Mouse (Mus musculus): ENCODE results near the gene Msh3. TPM values are rescaled to one million over a fixed set of nuclear protein-coding genes. Genes with fewer than 3 reads are reported as not detected.

The Msh3 gene
- polyA plus RNA-seq, 1 experiment from 2014 or later, result 12.6 TPM

- no peak overlapping the region for H3K9ac ChIP-seq
- H3K9me3 ChIP-seq, result no peaks in the 10 kb centered on the region
- no peaks in the 10 kb centered on the region for H3K27me3 ChIP-seq (replicated peaks)
- H3K4me2 ChIP-seq, result no peak overlapping the region
- no peak overlapping the region for H3K27ac ChIP-seq (replicated peaks)
- no peak for ATAC-seq (ENCODE audit: extremely low read depth, insufficient number of reproducible peaks, low FRiP score, low TSS enrichment)
- peaks cover 21% of the 10 kb centered on the region for H3K36me3 ChIP-seq
- no peak overlapping the region for H3K4me3 ChIP-seq
- H3K4me1 ChIP-seq, result peaks cover 9% of the 10 kb centered on the region
Measured at GRCm38 (mm10) chr13:92252331-92252730, 102.5 kb downstream of the Msh3 start.

- H3K27ac ChIP-seq (replicated peaks), result no peak overlapping the region
- WGBS, result 78% methylated on average over 2 of the region's 2 CpGs
- no peaks in the 10 kb centered on the region for H3K4me1 ChIP-seq
- H3K4me3 ChIP-seq, result no peak overlapping the region
- no peaks in the 10 kb centered on the region for H3K27me3 ChIP-seq (replicated peaks)
- ATAC-seq (ENCODE audit: extremely low read depth, insufficient number of reproducible peaks, low FRiP score, low TSS enrichment), result no peak
- no peaks in the 10 kb centered on the region for H3K9me3 ChIP-seq
- peaks cover 15% of the 10 kb centered on the region for H3K36me3 ChIP-seq
- no peak overlapping the region for H3K4me2 ChIP-seq
- H3K9ac ChIP-seq, result no peak overlapping the region
Measured at GRCm38 (mm10) chr13:92247576-92247975, 107.2 kb downstream of the Msh3 start.

- Histone ChIP-seq H3K4me2 (no peak overlapping the region), H3K9me3 (no peaks in the 10 kb centered on the region), H3K4me3 (no peak overlapping the region), H3K27me3 (replicated peaks) (no peaks in the 10 kb centered on the region), H3K27ac (replicated peaks) (no peak overlapping the region), H3K4me1 (no peaks in the 10 kb centered on the region), H3K36me3 (peaks cover 15% of the 10 kb centered on the region), H3K9ac (no peak overlapping the region)
- WGBS, result 90% methylated on average over 5 of the region's 5 CpGs
- no peak for ATAC-seq (ENCODE audit: extremely low read depth, insufficient number of reproducible peaks, low FRiP score, low TSS enrichment)
Measured at GRCm38 (mm10) chr13:92246966-92247365, 107.8 kb downstream of the Msh3 start.

- Histone ChIP-seq H3K4me1 (peaks cover 6% of the 10 kb centered on the region; the same call in 1 of the 2 replicates), H3K36me3 (peaks cover 11% of the 10 kb centered on the region), H3K4me3 (no peak overlapping the region), H3K4me2 (no peak overlapping the region), H3K9me3 (no peaks in the 10 kb centered on the region), H3K27ac (replicated peaks) (no peak overlapping the region), H3K9ac (no peak overlapping the region), H3K27me3 (replicated peaks) (no peaks in the 10 kb centered on the region)
- 87% methylated on average over 2 of the region's 2 CpGs for WGBS
- ATAC-seq (ENCODE audit: extremely low read depth, insufficient number of reproducible peaks, low FRiP score, low TSS enrichment), result no peak
Measured at GRCm38 (mm10) chr13:92244731-92245130, 110.1 kb downstream of the Msh3 start.

- Histone ChIP-seq H3K27me3 (replicated peaks) (no peaks in the 10 kb centered on the region), H3K4me1 (peaks cover 6% of the 10 kb centered on the region; the same call in 1 of the 2 replicates), H3K9me3 (no peaks in the 10 kb centered on the region), H3K36me3 (peaks cover 20% of the 10 kb centered on the region), H3K4me3 (no peak overlapping the region), H3K27ac (replicated peaks) (no peak overlapping the region), H3K9ac (no peak overlapping the region), H3K4me2 (no peak overlapping the region)
- WGBS, result 61% methylated on average over 4 of the region's 4 CpGs
- no peak for ATAC-seq (ENCODE audit: extremely low read depth, insufficient number of reproducible peaks, low FRiP score, low TSS enrichment)
Measured at GRCm38 (mm10) chr13:92241426-92241825, 113.4 kb downstream of the Msh3 start.

- peaks cover 38% of the 10 kb centered on the region for H3K36me3 ChIP-seq
- no peak overlapping the region for H3K9ac ChIP-seq
- H3K4me1 ChIP-seq, result peaks cover 6% of the 10 kb centered on the region; the same call in 1 of the 2 replicates
- H3K27ac ChIP-seq (replicated peaks), result no peak overlapping the region
- no peak overlapping the region for H3K4me2 ChIP-seq
- H3K27me3 ChIP-seq (replicated peaks), result no peaks in the 10 kb centered on the region
- H3K4me3 ChIP-seq, result no peak overlapping the region
- ATAC-seq (ENCODE audit: extremely low read depth, insufficient number of reproducible peaks, low FRiP score, low TSS enrichment), result no peak
- 84% methylated on average over 3 of the region's 3 CpGs for WGBS
- H3K9me3 ChIP-seq, result no peaks in the 10 kb centered on the region
Measured at GRCm38 (mm10) chr13:92237887-92238286, 116.9 kb downstream of the Msh3 start.

GRCm38 (mm10) chr13:92237016-92237415 lies 117.8 kb downstream of the Msh3 start:
- no peak overlapping the region for H3K27ac ChIP-seq (replicated peaks)
- H3K36me3 ChIP-seq, result peaks cover 38% of the 10 kb centered on the region
- peaks cover 6% of the 10 kb centered on the region; the same call in 1 of the 2 replicates for H3K4me1 ChIP-seq
- ATAC-seq (ENCODE audit: extremely low read depth, insufficient number of reproducible peaks, low FRiP score, low TSS enrichment), result no peak
- no peak overlapping the region for H3K9ac ChIP-seq
- H3K9me3 ChIP-seq, result no peaks in the 10 kb centered on the region
- no peaks in the 10 kb centered on the region for H3K27me3 ChIP-seq (replicated peaks)
- no peak overlapping the region for H3K4me2 ChIP-seq
- H3K4me3 ChIP-seq, result no peak overlapping the region
- 75% methylated on average over 4 of the region's 4 CpGs for WGBS

- Histone ChIP-seq H3K4me3 (no peak overlapping the region), H3K4me1 (no peaks in the 10 kb centered on the region), H3K9me3 (no peaks in the 10 kb centered on the region), H3K27ac (replicated peaks) (no peak overlapping the region), H3K36me3 (peaks cover 23% of the 10 kb centered on the region), H3K9ac (no peak overlapping the region), H3K4me2 (no peak overlapping the region), H3K27me3 (replicated peaks) (no peaks in the 10 kb centered on the region)
- no peak for ATAC-seq (ENCODE audit: extremely low read depth, insufficient number of reproducible peaks, low FRiP score, low TSS enrichment)
- 80% methylated on average over 9 of the region's 9 CpGs for WGBS
Measured at GRCm38 (mm10) chr13:92232076-92232938, 122.5 kb downstream of the Msh3 start.

GRCm38 (mm10) chr13:92228037-92228436 lies 126.8 kb downstream of the Msh3 start:
- Histone ChIP-seq H3K9ac (no peak overlapping the region), H3K4me2 (no peak overlapping the region), H3K9me3 (no peaks in the 10 kb centered on the region), H3K27me3 (replicated peaks) (no peaks in the 10 kb centered on the region), H3K36me3 (no peaks in the 10 kb centered on the region), H3K27ac (replicated peaks) (no peak overlapping the region), H3K4me1 (no peaks in the 10 kb centered on the region), H3K4me3 (no peak overlapping the region)
- 71% methylated on average over 1 of the region's 1 CpGs for WGBS
- no peak for ATAC-seq (ENCODE audit: extremely low read depth, insufficient number of reproducible peaks, low FRiP score, low TSS enrichment)

- peaks cover 10% of the 10 kb centered on the region for H3K4me1 ChIP-seq
- H3K27ac ChIP-seq (replicated peaks), result no peak overlapping the region
- ATAC-seq (ENCODE audit: extremely low read depth, insufficient number of reproducible peaks, low FRiP score, low TSS enrichment), result no peak
- H3K4me3 ChIP-seq, result no peak overlapping the region
- no peaks in the 10 kb centered on the region for H3K9me3 ChIP-seq
- 91% methylated on average over 3 of the region's 3 CpGs for WGBS
- H3K36me3 ChIP-seq, result peaks cover 19% of the 10 kb centered on the region
- H3K27me3 ChIP-seq (replicated peaks), result no peaks in the 10 kb centered on the region
- no peak overlapping the region for H3K4me2 ChIP-seq
- no peak overlapping the region for H3K9ac ChIP-seq
Measured at GRCm38 (mm10) chr13:92223567-92223966, 131.2 kb downstream of the Msh3 start.

GRCm38 (mm10) chr13:92222763-92223162 lies 132.0 kb downstream of the Msh3 start:
- H3K36me3 ChIP-seq, result peaks cover 19% of the 10 kb centered on the region
- H3K9ac ChIP-seq, result no peak overlapping the region
- no peaks in the 10 kb centered on the region for H3K27me3 ChIP-seq (replicated peaks)
- H3K9me3 ChIP-seq, result no peaks in the 10 kb centered on the region
- WGBS, result 88% methylated on average over 5 of the region's 5 CpGs
- no peak overlapping the region for H3K4me3 ChIP-seq
- ATAC-seq (ENCODE audit: extremely low read depth, insufficient number of reproducible peaks, low FRiP score, low TSS enrichment), result no peak
- no peak overlapping the region for H3K4me2 ChIP-seq
- no peak overlapping the region for H3K27ac ChIP-seq (replicated peaks)
- peaks cover 13% of the 10 kb centered on the region for H3K4me1 ChIP-seq

- Histone ChIP-seq H3K36me3 (peaks cover 19% of the 10 kb centered on the region), H3K4me1 (peaks cover 32% of the 10 kb centered on the region), H3K27me3 (replicated peaks) (no peaks in the 10 kb centered on the region), H3K9ac (no peak overlapping the region), H3K27ac (replicated peaks) (no peak overlapping the region), H3K9me3 (no peaks in the 10 kb centered on the region), H3K4me3 (no peak overlapping the region), H3K4me2 (no peak overlapping the region)
- ATAC-seq (ENCODE audit: extremely low read depth, insufficient number of reproducible peaks, low FRiP score, low TSS enrichment), result no peak
- 67% methylated on average over 3 of the region's 3 CpGs for WGBS
Measured at GRCm38 (mm10) chr13:92219774-92220173, 135.0 kb downstream of the Msh3 start.

Measured in heart, embryonic 13.5 days (tissue).